Mouse (Mus musculus) neural tube, embryonic 12.5 days (tissue): ENCODE measurements around the gene Nrxn2. TPM values are rescaled to one million over a fixed set of nuclear protein-coding genes. Genes with fewer than 3 reads are reported as not detected.

Experiments
- ATAC-seq: fragments of 200-750 bp; cut with Nextera tagmentation; 2 replicates; pipeline ENCODE4 v1.8.0; 2017; ENCODE audit warnings: low read depth, mild to moderate bottlenecking, moderate TSS enrichment, moderate library complexity; ENCODE audit not compliant: low FRiP score
- H3K27ac ChIP-seq: fragments of 300-500 bp; sonication (generic); 2 replicates; pipeline ENCODE4 v1.5.1; 2016
- H3K27me3 ChIP-seq: fragments of 300-500 bp; sonication (generic); replicated peaks from 2 replicates; pipeline ENCODE4 v1.6.1; 2016; ENCODE audit warnings: mild to moderate bottlenecking
- H3K36me3 ChIP-seq: fragments of 300-500 bp; sonication (generic); 2 replicates; pipeline ENCODE4 v1.6.1; 2016; ENCODE audit warnings: mild to moderate bottlenecking
- H3K4me1 ChIP-seq: fragments of 300-500 bp; sonication (generic); 2 replicates; pipeline ENCODE4 v1.6.1; 2016
- H3K4me2 ChIP-seq: fragments of 300-500 bp; sonication (generic); replicated peaks from 2 replicates; pipeline ENCODE4 v1.6.1; 2016; ENCODE audit warnings: mild to moderate bottlenecking
- H3K4me3 ChIP-seq: fragments of 300-500 bp; sonication (generic); 2 replicates; pipeline ENCODE4 v1.5.1; 2016
- H3K9ac ChIP-seq: fragments of 300-500 bp; sonication (generic); 2 replicates; pipeline ENCODE4 v1.6.1; 2016; ENCODE audit warnings: mild to moderate bottlenecking
- H3K9me3 ChIP-seq: fragments of 300-500 bp; sonication (generic); 2 replicates; pipeline ENCODE4 v1.6.1; 2016; ENCODE audit warnings: mild to moderate bottlenecking
- WGBS: fragments of 180-500 bp; shearing (Covaris S2); methylation state at CpG from one replicate; pipeline ENCODE4 v1.1.7; 2016; 5-methylcytosine and 5-hydroxymethylcytosine counted together
- polyA plus RNA-seq: library from polyadenylated mRNA; unstranded; fragments of >200 nt; fragmentation: Nextera tagmentation; extraction: Ambion mirVana; gene quantifications from 2 replicates; pipeline ENCODE4 v1.2.1, GENCODE M21; 2016

Gene Nrxn2
- polyA plus RNA-seq, 1 experiment from 2014 or later: 31.2 TPM

- WGBS: 23% methylated on average over 12 of the region's 12 CpGs
- H3K9me3 ChIP-seq: no peaks in the 10 kb centered on the region
- 0 out of 2 replicates have a peak overlapping the region, but pooled peaks have one; percentile 14 for H3K4me2 ChIP-seq
- H3K27me3 ChIP-seq: peaks cover 13% of the 10 kb centered on the region
- ATAC-seq: no peak
- H3K9ac ChIP-seq: 0 out of 2 replicates have a peak overlapping the region, but pooled peaks have one; percentile 26
- H3K4me3 ChIP-seq: no peak overlapping the region
- H3K36me3 ChIP-seq: no peaks in the 10 kb centered on the region
- peaks cover 35% of the 10 kb centered on the region for H3K4me1 ChIP-seq
- no peak overlapping the region for H3K27ac ChIP-seq
Measured at GRCm38 (mm10) chr19:6492124-6492523, 73.6 kb downstream of the Nrxn2 start.

- no peak overlapping the region for H3K9ac ChIP-seq
- H3K36me3 ChIP-seq: no peaks in the 10 kb centered on the region
- peaks cover 37% of the 10 kb centered on the region for H3K4me1 ChIP-seq
- 83% methylated on average over 7 of the region's 7 CpGs for WGBS
- no peak overlapping the region for H3K4me3 ChIP-seq
- no peak overlapping the region for H3K27ac ChIP-seq
- no peaks in the 10 kb centered on the region for H3K9me3 ChIP-seq
- no peak for ATAC-seq
- peaks cover 18% of the 10 kb centered on the region for H3K27me3 ChIP-seq
- H3K4me2 ChIP-seq: no peak overlapping the region
Measured at GRCm38 (mm10) chr19:6493219-6493618, 74.7 kb downstream of the Nrxn2 start.

- no peak overlapping the region for H3K4me3 ChIP-seq
- WGBS: 65% methylated on average over 6 of the region's 7 CpGs
Measured at GRCm38 (mm10) chr19:6494032-6494431, 75.5 kb downstream of the Nrxn2 start.

GRCm38 (mm10) chr19:6494504-6495170 lies 76.1 kb downstream of the Nrxn2 start:
- H3K27ac ChIP-seq: no peak overlapping the region
- no peak overlapping the region for H3K4me2 ChIP-seq
- 74% methylated on average over 18 of the region's 18 CpGs for WGBS
- no peak for ATAC-seq
- H3K9ac ChIP-seq: peak overlapping the region; percentile 6; the same call in 1 of the 2 replicates
- peaks cover 31% of the 10 kb centered on the region for H3K27me3 ChIP-seq
- H3K4me3 ChIP-seq: no peak overlapping the region
- no peaks in the 10 kb centered on the region for H3K36me3 ChIP-seq
- peaks cover 43% of the 10 kb centered on the region for H3K4me1 ChIP-seq
- H3K9me3 ChIP-seq: no peaks in the 10 kb centered on the region

More at GRCm38 (mm10) chr19:6494032-6494431, 75.5 kb downstream of the Nrxn2 start:
- no peak for ATAC-seq
- H3K4me2 ChIP-seq: no peak overlapping the region
- peaks cover 37% of the 10 kb centered on the region for H3K4me1 ChIP-seq
- H3K27ac ChIP-seq: no peak overlapping the region
- no peak overlapping the region for H3K9ac ChIP-seq
- no peaks in the 10 kb centered on the region for H3K9me3 ChIP-seq
- H3K27me3 ChIP-seq: peaks cover 26% of the 10 kb centered on the region
- H3K36me3 ChIP-seq: no peaks in the 10 kb centered on the region

GRCm38 (mm10) chr19:6495714-6496113 lies 77.2 kb downstream of the Nrxn2 start:
- H3K9ac ChIP-seq: no peak overlapping the region
- H3K4me3 ChIP-seq: no peak overlapping the region
- no peaks in the 10 kb centered on the region for H3K9me3 ChIP-seq
- no peak overlapping the region for H3K27ac ChIP-seq
- H3K4me2 ChIP-seq: peak overlapping the region; percentile 21
- WGBS: 28% methylated on average over 8 of the region's 8 CpGs
- H3K4me1 ChIP-seq: peaks cover 54% of the 10 kb centered on the region
- ATAC-seq: no peak
- H3K36me3 ChIP-seq: no peaks in the 10 kb centered on the region
- H3K27me3 ChIP-seq: peaks cover 40% of the 10 kb centered on the region

GRCm38 (mm10) chr19:6496462-6497149 lies 78.1 kb downstream of the Nrxn2 start:
- ATAC-seq: peak; percentile 14
- no peaks in the 10 kb centered on the region for H3K36me3 ChIP-seq
- H3K9me3 ChIP-seq: no peaks in the 10 kb centered on the region
- WGBS: 11% methylated on average over 6 of the region's 6 CpGs
- H3K27me3 ChIP-seq: peaks cover 42% of the 10 kb centered on the region
- H3K4me3 ChIP-seq: peak overlapping the region; percentile 90
- peaks cover 62% of the 10 kb centered on the region for H3K4me1 ChIP-seq
- peak overlapping the region; percentile 97 for H3K9ac ChIP-seq
- H3K4me2 ChIP-seq: peak overlapping the region; percentile 87
- peak overlapping the region; percentile 77; the same call in 1 of the 2 replicates for H3K27ac ChIP-seq

GRCm38 (mm10) chr19:6497150-6497801 lies 78.7 kb downstream of the Nrxn2 start:
- H3K36me3 ChIP-seq: no peaks in the 10 kb centered on the region
- H3K9me3 ChIP-seq: no peaks in the 10 kb centered on the region
- peak overlapping the region; percentile 77 for H3K27ac ChIP-seq
- peaks cover 67% of the 10 kb centered on the region for H3K4me1 ChIP-seq
- H3K4me2 ChIP-seq: peak overlapping the region; percentile 87
- ATAC-seq: peak; percentile 42
- peaks cover 42% of the 10 kb centered on the region for H3K27me3 ChIP-seq
- peak overlapping the region; percentile 97 for H3K9ac ChIP-seq
- WGBS: 0% methylated on average over 9 of the region's 39 CpGs
- peak overlapping the region; percentile 90 for H3K4me3 ChIP-seq

- no peaks in the 10 kb centered on the region for H3K9me3 ChIP-seq
- H3K36me3 ChIP-seq: no peaks in the 10 kb centered on the region
- H3K4me1 ChIP-seq: peaks cover 69% of the 10 kb centered on the region
- peaks cover 41% of the 10 kb centered on the region for H3K27me3 ChIP-seq
- peak overlapping the region; percentile 90 for H3K4me3 ChIP-seq
- H3K4me2 ChIP-seq: peak overlapping the region; percentile 87
- peak overlapping the region; percentile 97 for H3K9ac ChIP-seq
- peak; percentile 8; the same call in 1 of the 2 replicates for ATAC-seq
- WGBS: under 1% methylated on average over 39 of the region's 39 CpGs
- peak overlapping the region; percentile 77 for H3K27ac ChIP-seq
Measured at GRCm38 (mm10) chr19:6497803-6498202, 79.3 kb downstream of the Nrxn2 start.

GRCm38 (mm10) chr19:6498350-6499131 lies 80.0 kb downstream of the Nrxn2 start:
- no peak for ATAC-seq

GRCm38 (mm10) chr19:6499860-6500635 lies 81.5 kb downstream of the Nrxn2 start:
- peak overlapping the region; percentile 90 for H3K4me3 ChIP-seq
- peaks cover 33% of the 10 kb centered on the region for H3K27me3 ChIP-seq
- H3K36me3 ChIP-seq: peaks cover 4% of the 10 kb centered on the region
- H3K4me1 ChIP-seq: peaks cover 85% of the 10 kb centered on the region
- peak overlapping the region; percentile 97 for H3K9ac ChIP-seq
- no peaks in the 10 kb centered on the region for H3K9me3 ChIP-seq
- H3K27ac ChIP-seq: no peak overlapping the region; the same call in 1 of the 2 replicates
- WGBS: 49% methylated on average over 6 of the region's 6 CpGs
- ATAC-seq: no peak
- peak overlapping the region; percentile 87 for H3K4me2 ChIP-seq

More at GRCm38 (mm10) chr19:6498350-6499131, 80.0 kb downstream of the Nrxn2 start:
- peaks cover 37% of the 10 kb centered on the region for H3K27me3 ChIP-seq
- H3K9me3 ChIP-seq: no peaks in the 10 kb centered on the region
- no peaks in the 10 kb centered on the region for H3K36me3 ChIP-seq
- peak overlapping the region; percentile 97 for H3K9ac ChIP-seq
- peaks cover 76% of the 10 kb centered on the region for H3K4me1 ChIP-seq
- peak overlapping the region; percentile 87 for H3K4me2 ChIP-seq
- peak overlapping the region; percentile 77 for H3K27ac ChIP-seq
- 4% methylated on average over 27 of the region's 38 CpGs for WGBS
- H3K4me3 ChIP-seq: peak overlapping the region; percentile 90

GRCm38 (mm10) chr19:6500636-6501025 lies 82.1 kb downstream of the Nrxn2 start:
- Histone ChIP-seq H3K4me3 (peak overlapping the region; percentile 90), H3K4me1 (peaks cover 82% of the 10 kb centered on the region), H3K27me3 (peaks cover 33% of the 10 kb centered on the region), H3K9me3 (no peaks in the 10 kb centered on the region), H3K4me2 (peak overlapping the region; percentile 87), H3K27ac (no peak overlapping the region), H3K9ac (peak overlapping the region; percentile 97), H3K36me3 (peaks cover 10% of the 10 kb centered on the region)
- 25% methylated on average over 2 of the region's 2 CpGs for WGBS
- ATAC-seq: no peak
